Mouse (Mus musculus): ENCODE results near the gene Gstp3.
"Not testable (repeated sequence)": the region's sequence is repeated elsewhere in the genome, so short reads cannot be mapped to it uniquely, and the experiment has no call there.

DNA sequence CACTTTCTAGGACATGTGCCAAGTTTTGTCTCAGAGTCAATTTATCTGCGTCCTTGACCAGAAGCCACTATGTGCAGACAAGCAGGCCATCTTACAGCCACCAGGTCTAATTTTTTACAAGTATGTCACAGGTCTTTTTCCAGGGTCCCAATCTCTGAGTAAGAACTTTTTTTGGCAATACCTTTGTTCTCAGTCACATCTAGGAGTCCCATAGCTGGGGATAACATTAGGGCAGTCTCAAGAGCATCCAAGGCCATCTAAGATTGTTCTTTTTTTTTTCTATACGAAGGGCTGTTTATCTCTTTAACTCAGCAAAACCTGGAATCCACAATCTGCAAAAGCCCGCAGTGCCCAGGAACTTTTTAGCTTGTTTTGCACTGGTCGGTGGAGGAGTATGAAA lies 4.0 kb upstream of the Gstp3 start:
- TF ChIP-seq POLR2A (IDR thresholded peaks at IDR 0.05; ENCODE audit: borderline replicate concordance, extremely low read depth, low read depth, low read length); CTCF (IDR thresholded peaks at IDR 0.05; ENCODE audit: insufficient read depth, low read length): not testable (repeated sequence)

Measured in lung, adult 2 months (tissue).